Mouse (Mus musculus) midbrain, postnatal 0 days (tissue): ENCODE data around the gene Abhd2. TPM values are rescaled to one million over a fixed set of nuclear protein-coding genes. Genes with fewer than 3 reads are reported as not detected.

Experiments
- ATAC-seq: fragments of 200-750 bp; cut with Nextera tagmentation; 2 replicates; pipeline ENCODE4 v1.8.0; 2017; ENCODE audit warnings: moderate number of reproducible peaks, mild to moderate bottlenecking, moderate TSS enrichment, moderate library complexity; ENCODE audit not compliant: low FRiP score
- DNase-seq: peaks from one replicate; pipeline ENCODE4 v3.0.0-alpha.2; 2015; ENCODE audit warnings: low spot score
- H3K27ac ChIP-seq: fragments of 300-500 bp; sonication (generic); 2 replicates; pipeline ENCODE4 v1.5.1; 2014; ENCODE audit warnings: low read depth, mild to moderate bottlenecking, low read length, mixed read lengths
- H3K27me3 ChIP-seq: fragments of 300-500 bp; sonication (generic); 2 replicates; pipeline ENCODE4 v1.6.1; 2014; ENCODE audit warnings: low read length, control low read depth, mixed read lengths; ENCODE audit not compliant: insufficient read depth
- H3K36me3 ChIP-seq: fragments of 300-500 bp; sonication (generic); 2 replicates; pipeline ENCODE4 v1.6.1; 2014; ENCODE audit warnings: low read length, control low read depth, mixed read lengths; ENCODE audit not compliant: insufficient read depth
- H3K4me1 ChIP-seq: fragments of 300-500 bp; sonication (generic); 2 replicates; pipeline ENCODE4 v1.6.1; 2014; ENCODE audit warnings: mild to moderate bottlenecking, control low read depth, antibody characterized with exemption, low read length, mixed read lengths; ENCODE audit not compliant: insufficient read depth
- H3K4me2 ChIP-seq: fragments of 300-500 bp; sonication (generic); 2 replicates; pipeline ENCODE4 v1.6.1; 2014; ENCODE audit warnings: low read depth, mild to moderate bottlenecking, low read length, mixed read lengths; ENCODE audit not compliant: poor library complexity, severe bottlenecking
- H3K4me3 ChIP-seq: fragments of 300-500 bp; sonication (generic); 2 replicates; pipeline ENCODE4 v1.5.1; 2014; ENCODE audit warnings: low read depth, mild to moderate bottlenecking, low read length, moderate library complexity
- H3K9ac ChIP-seq: fragments of 300-500 bp; sonication (generic); replicated peaks from 2 replicates; pipeline ENCODE4 v1.6.1; 2014; ENCODE audit warnings: mild to moderate bottlenecking, low read length, moderate library complexity, mixed read lengths; ENCODE audit not compliant: poor library complexity, severe bottlenecking
- H3K9me3 ChIP-seq: fragments of 300-500 bp; sonication (generic); 2 replicates; pipeline ENCODE4 v1.6.1; 2016; ENCODE audit warnings: low read length, control low read depth
- CTCF ChIP-seq: IDR thresholded peaks from 2 replicates; pipeline ENCODE4 v1.5.1; 2016; ENCODE audit warnings: antibody characterized with exemption, mild to moderate bottlenecking
- WGBS: fragments of 180-500 bp; shearing (Covaris S2); extraction: QIAGEN DNeasy Blood & Tissue Kit; methylation state at CpG from one replicate; pipeline ENCODE4 v1.1.7; 2014; 5-methylcytosine and 5-hydroxymethylcytosine counted together
- polyA plus RNA-seq: library from polyadenylated mRNA; unstranded; fragments of >200 nt; fragmentation: Nextera tagmentation; extraction: Ambion mirVana; gene quantifications from 2 replicates; pipeline ENCODE4 v1.2.1, GENCODE M21; 2015
- total RNA-seq: library from RNA; depleted of rRNA; stranded (reverse); fragments of >200 nt; gene quantifications from 2 replicates; pipeline ENCODE4 v1.2.3, GENCODE M21; 2014

The Abhd2 gene
- total and polyA plus RNA-seq, 2 experiments from 2014 or later, result 23.0 to 85.7 TPM

GRCm38 (mm10) chr7:79300432-79301151, 27.6 kb downstream of the Abhd2 start:
- 38% methylated on average over 13 of the region's 13 CpGs for WGBS
- peak; percentile 58; the same call in 1 of the 2 replicates for ATAC-seq

GRCm38 (mm10) chr7:79302145-79302544, 29.1 kb downstream of the Abhd2 start:
- H3K27ac ChIP-seq, result no peak overlapping the region
- no peaks in the 10 kb centered on the region for H3K9me3 ChIP-seq
- TF ChIP-seq CTCF, result no peak
- DNase-seq (no peak), ATAC-seq (no peak)
- H3K4me3 ChIP-seq, result no peak overlapping the region
- H3K27me3 ChIP-seq, result no peaks in the 10 kb centered on the region
- H3K4me2 ChIP-seq, result no peak overlapping the region
- 0 out of 2 replicates have a peak, but pooled peaks cover 3% of the 10 kb centered on the region for H3K4me1 ChIP-seq
- WGBS, result 85% methylated on average over 6 of the region's 6 CpGs
- peaks cover 16% of the 10 kb centered on the region for H3K36me3 ChIP-seq
- no peak overlapping the region for H3K9ac ChIP-seq

More at GRCm38 (mm10) chr7:79300432-79301151, 27.6 kb downstream of the Abhd2 start:
- Histone ChIP-seq H3K9ac (no peak overlapping the region), H3K4me3 (no peak overlapping the region), H3K9me3 (no peaks in the 10 kb centered on the region), H3K4me2 (no peak overlapping the region), H3K27me3 (no peaks in the 10 kb centered on the region), H3K27ac (no peak overlapping the region; the same call in 1 of the 2 replicates), H3K4me1 (peaks cover 3% of the 10 kb centered on the region; the same call in 1 of the 2 replicates), H3K36me3 (peaks cover 16% of the 10 kb centered on the region)
- TF ChIP-seq CTCF, result no peak
- DNase-seq, result no peak

GRCm38 (mm10) chr7:79302586-79302985, 29.6 kb downstream of the Abhd2 start:
- Histone ChIP-seq H3K27ac (no peak overlapping the region), H3K4me3 (no peak overlapping the region), H3K36me3 (peaks cover 15% of the 10 kb centered on the region), H3K9ac (no peak overlapping the region), H3K9me3 (no peaks in the 10 kb centered on the region), H3K27me3 (no peaks in the 10 kb centered on the region), H3K4me2 (no peak overlapping the region), H3K4me1 (0 out of 2 replicates have a peak, but pooled peaks cover 3% of the 10 kb centered on the region)
- ATAC-seq (no peak), DNase-seq (no peak)
- 91% methylated on average over 2 of the region's 2 CpGs for WGBS
- TF ChIP-seq CTCF, result no peak

- no peak for DNase-seq
- no peak overlapping the region for H3K9ac ChIP-seq
- no peaks in the 10 kb centered on the region for H3K9me3 ChIP-seq
- no peak overlapping the region for H3K4me2 ChIP-seq
- H3K27ac ChIP-seq, result no peak overlapping the region
- peaks cover 8% of the 10 kb centered on the region; the same call in 1 of the 2 replicates for H3K36me3 ChIP-seq
- H3K27me3 ChIP-seq, result no peaks in the 10 kb centered on the region
- 58% methylated on average over 6 of the region's 6 CpGs for WGBS
- H3K4me1 ChIP-seq, result 0 out of 2 replicates have a peak, but pooled peaks cover 3% of the 10 kb centered on the region
- no peak for ATAC-seq
- no peak for TF ChIP-seq CTCF
- no peak overlapping the region for H3K4me3 ChIP-seq
These were observed 30.3 kb downstream of the Abhd2 start for GRCm38 (mm10) chr7:79303183-79303761.

DNA sequence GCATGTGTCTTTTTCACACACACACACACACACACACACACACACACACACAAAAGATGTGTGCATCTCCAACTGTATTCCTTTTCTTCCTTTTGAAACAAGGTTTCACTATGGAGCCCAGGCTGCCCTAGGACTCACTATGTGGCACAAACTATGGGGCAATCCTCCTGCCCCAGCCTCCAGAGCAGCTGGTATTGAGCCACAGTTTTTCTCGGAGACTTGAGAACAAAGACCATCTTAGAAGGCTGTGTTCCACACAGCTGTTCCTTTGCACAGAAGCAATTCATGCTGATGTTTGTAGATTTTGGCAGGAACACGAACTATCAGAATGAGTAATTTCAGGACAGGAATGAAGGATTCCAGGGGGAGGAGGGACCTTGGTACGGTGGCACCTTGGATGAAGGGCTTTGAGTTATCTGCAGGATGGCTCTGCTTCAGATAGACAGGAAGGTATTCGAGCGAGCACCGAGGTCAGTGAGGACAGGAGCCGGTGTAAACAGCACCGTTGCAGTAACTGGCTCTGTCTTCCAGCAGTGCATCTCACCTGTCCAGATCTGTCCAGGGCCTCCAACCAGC, 35.5 kb downstream of the Abhd2 start:
- peak overlapping the region; percentile 72 for H3K27ac ChIP-seq
- WGBS, result 71% methylated on average over 8 of the region's 8 CpGs

More for the DNA sequence above, 35.5 kb downstream of the Abhd2 start:
- H3K36me3 ChIP-seq, result no peaks in the 10 kb centered on the region; the same call in 1 of the 2 replicates
- ATAC-seq (no peak), DNase-seq (no peak)
- no peaks in the 10 kb centered on the region for H3K27me3 ChIP-seq
- H3K4me1 ChIP-seq, result peaks cover 23% of the 10 kb centered on the region; the same call in 1 of the 2 replicates
- no peak overlapping the region for H3K4me3 ChIP-seq
- H3K9me3 ChIP-seq, result no peaks in the 10 kb centered on the region
- no peak for TF ChIP-seq CTCF
- no peak overlapping the region for H3K9ac ChIP-seq
- no peak overlapping the region for H3K4me2 ChIP-seq
